Mouse (Mus musculus) embryonic fibroblast, embryonic 13.5 days (primary cell): ENCODE data around the gene Zranb3.
"Not testable (repeated sequence)": the region's sequence is repeated elsewhere in the genome, so short reads cannot be mapped to it uniquely, and the experiment has no call there.

ENCODE experiments used
- CTCF ChIP-seq: IDR thresholded peaks from 2 replicates; pipeline ENCODE4 v1.5.1; 2011; ENCODE audit warnings: mild to moderate bottlenecking, control low read depth, low read length, moderate library complexity, borderline replicate concordance; ENCODE audit not compliant: insufficient read depth
- POLR2A ChIP-seq: IDR thresholded peaks from 2 replicates; pipeline ENCODE4 v1.6.1; 2011; ENCODE audit warnings: low read depth, mild to moderate bottlenecking, control low read depth, low read length, moderate library complexity

DNA sequence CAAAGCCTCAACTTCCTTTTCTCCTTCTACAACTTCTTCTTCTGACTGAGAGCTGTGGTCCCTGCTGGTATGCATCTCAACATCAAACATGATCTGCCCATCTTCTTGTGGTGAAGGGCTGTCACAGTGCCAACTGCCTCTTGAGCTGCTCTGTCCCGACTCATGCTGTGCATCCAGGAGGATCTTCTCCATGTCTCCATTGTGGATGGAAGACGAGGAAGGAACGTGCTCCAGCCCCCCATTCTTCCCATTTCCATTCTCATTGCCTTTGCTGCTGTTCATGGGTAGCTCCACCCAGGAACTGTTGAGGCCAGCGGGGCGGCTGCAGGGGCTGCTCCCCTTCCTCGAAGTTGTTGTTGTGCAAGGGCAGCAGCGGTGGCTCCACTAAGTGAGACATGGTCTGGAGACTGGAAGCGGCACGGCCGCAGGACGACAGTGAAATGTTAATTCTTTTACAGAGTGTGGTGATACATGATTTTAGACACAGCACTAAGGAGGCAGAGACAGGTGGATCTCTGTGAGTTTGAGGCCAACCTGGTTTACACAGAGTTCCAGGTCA is 96.7 kb downstream of the Zranb3 start:
- TF ChIP-seq POLR2A, CTCF: not testable (repeated sequence)
